Mouse (Mus musculus) myocyte (in vitro differentiated cells): ENCODE data around the gene Rexo1. TPM values are rescaled to one million over a fixed set of nuclear protein-coding genes. Genes with fewer than 3 reads are reported as not detected.

Source experiments
- H3K27me3 ChIP-seq: one replicate; pipeline ENCODE4 v1.6.1; 2011; ENCODE audit not compliant: control insufficient read depth, insufficient read depth, insufficient read length
- H3K36me3 ChIP-seq: one replicate; pipeline ENCODE4 v1.6.1; 2011; ENCODE audit not compliant: control insufficient read depth, insufficient read depth
- H3K4me2 ChIP-seq: one replicate; pipeline ENCODE4 v1.6.1; 2011; ENCODE audit warnings: low read depth, control low read depth
- H3K4me3 ChIP-seq: one replicate; pipeline ENCODE4 v1.5.1; 2011; ENCODE audit warnings: mild to moderate bottlenecking, control low read depth, moderate library complexity
- H3K79me2 ChIP-seq: one replicate; pipeline ENCODE4 v1.6.1; 2011; ENCODE audit not compliant: control insufficient read depth, insufficient read depth
- H3ac ChIP-seq: one replicate; pipeline ENCODE4 v1.6.1; 2011; ENCODE audit not compliant: control insufficient read depth, insufficient read length
- CEBPB ChIP-seq: IDR thresholded peaks from 2 replicates; pipeline ENCODE4 v1.6.1; 2011; ENCODE audit warnings: mild to moderate bottlenecking, moderate library complexity; ENCODE audit not compliant: poor library complexity, insufficient read depth, severe bottlenecking
- E2F4 ChIP-seq: IDR thresholded peaks from one replicate; pipeline ENCODE4 v1.6.1; 2011; ENCODE audit warnings: mild to moderate bottlenecking, control low read depth, moderate library complexity; ENCODE audit not compliant: insufficient read depth
- MAX ChIP-seq: IDR thresholded peaks from one replicate; pipeline ENCODE4 v1.6.1; 2011; ENCODE audit warnings: low read depth, mild to moderate bottlenecking, control low read depth
- MYOD1 ChIP-seq, 3 experiments: IDR thresholded peaks; one replicate each; pipeline ENCODE4 v1.6.1; 2011; ENCODE audit warnings: control low read depth in 2 of 3, low read depth in 2 of 3, mild to moderate bottlenecking in 2 of 3, moderate library complexity in 1 of 3; ENCODE audit not compliant: insufficient read length in 2 of 3, control insufficient read depth in 1 of 3
- MYOG ChIP-seq, 3 experiments: IDR thresholded peaks; one replicate each; pipeline ENCODE4 v1.6.1; 2011; ENCODE audit warnings: control low read depth in 2 of 3, low read depth in 2 of 3, mild to moderate bottlenecking in 2 of 3; ENCODE audit not compliant: insufficient read length in 2 of 3, control insufficient read depth in 1 of 3, insufficient read depth in 1 of 3
- POLR2A ChIP-seq: IDR thresholded peaks from one replicate; pipeline ENCODE4 v1.6.1; 2011; ENCODE audit warnings: low read depth, mild to moderate bottlenecking, control low read depth, moderate library complexity; ENCODE audit not compliant: insufficient read length
- POLR2AphosphoS2 ChIP-seq: IDR thresholded peaks from one replicate; pipeline ENCODE4 v1.6.1; 2011; ENCODE audit warnings: low read depth, control low read depth; ENCODE audit not compliant: insufficient read length
- REST ChIP-seq: IDR thresholded peaks from one replicate; pipeline ENCODE4 v1.6.1; 2011; ENCODE audit warnings: mild to moderate bottlenecking, control low read depth, moderate library complexity; ENCODE audit not compliant: insufficient read depth, insufficient read length
- SRF ChIP-seq: IDR thresholded peaks from one replicate; pipeline ENCODE4 v1.6.1; 2011; ENCODE audit warnings: low read depth; ENCODE audit not compliant: control insufficient read depth, insufficient read length
- TCF12 ChIP-seq: IDR thresholded peaks from one replicate; pipeline ENCODE4 v1.6.1; 2011; ENCODE audit warnings: mild to moderate bottlenecking, control low read depth; ENCODE audit not compliant: poor library complexity, insufficient read depth, severe bottlenecking
- TCF3 ChIP-seq: IDR thresholded peaks from one replicate; pipeline ENCODE4 v1.6.1; 2011; ENCODE audit warnings: low read depth, control low read depth; ENCODE audit not compliant: insufficient read length
- USF1 ChIP-seq: IDR thresholded peaks from one replicate; pipeline ENCODE4 v1.6.1; 2011; ENCODE audit warnings: low read depth, mild to moderate bottlenecking, control low read depth, moderate library complexity
- polyA plus RNA-seq: library from polyadenylated mRNA; unstranded; fragments of >200 nt; fragmentation: generic; extraction: Trizol; gene quantifications from one replicate; pipeline ENCODE4 v1.2.1, GENCODE M21; 2012; ENCODE audit warnings: missing spikeins

Rexo1 gene
- polyA plus RNA-seq, 1 experiment = 18.8 TPM

DNA sequence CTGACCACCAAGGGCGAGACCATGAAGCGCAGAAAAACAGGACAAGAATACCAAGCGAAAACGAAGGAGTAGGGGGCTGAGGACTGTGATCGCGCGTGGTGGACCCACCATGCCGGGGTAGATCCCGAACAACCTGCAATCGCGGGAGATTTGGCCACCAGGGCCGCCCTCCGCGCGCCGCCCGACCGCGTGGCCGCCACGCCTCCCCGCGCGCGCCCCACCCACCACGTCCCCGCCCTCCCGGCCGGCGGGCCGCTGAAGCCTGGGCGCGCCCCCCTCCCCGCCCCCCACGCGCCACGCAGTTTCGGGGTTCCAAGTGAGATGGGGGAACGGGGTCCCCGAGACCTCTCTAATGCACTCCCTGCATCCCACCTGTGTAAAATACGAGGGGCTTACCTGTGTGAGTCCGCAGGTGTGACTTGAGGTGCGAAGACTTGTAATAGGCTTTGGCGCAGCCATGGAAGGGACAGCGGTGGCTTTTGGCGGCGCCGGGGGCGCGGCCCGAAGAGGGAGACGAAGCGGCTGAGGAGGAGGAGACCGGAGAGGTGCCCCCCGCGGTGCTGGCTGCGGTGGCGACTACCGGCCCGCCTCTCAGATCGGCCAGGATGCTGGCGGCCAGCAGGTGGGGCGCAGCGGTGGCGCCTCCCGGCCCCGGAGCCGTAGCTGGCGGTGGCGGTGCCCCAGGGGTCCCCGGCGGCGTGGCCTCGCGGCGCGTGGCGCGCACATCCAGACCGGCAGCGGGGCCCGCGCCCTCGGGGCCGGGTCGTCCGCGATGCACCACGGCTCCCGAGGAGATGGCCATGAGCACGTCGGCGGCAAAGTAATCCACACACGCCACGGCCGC lies 15.2 kb upstream of the Rexo1 start:
- Histone ChIP-seq H3ac (peak overlapping the region; percentile 30), H3K4me3 (peak overlapping the region; percentile 66), H3K36me3 (no peaks in the 10 kb centered on the region), H3K27me3 (no peaks in the 10 kb centered on the region), H3K4me2 (peak overlapping the region; percentile 98), H3K79me2 (peaks cover 46% of the 10 kb centered on the region)
- TF ChIP-seq MYOG (IDR thresholded peaks at IDR 0.05; ENCODE audit: control insufficient read depth in 1 of 3, insufficient read depth in 1 of 3, insufficient read length in 2 of 3, low read depth in 2 of 3) = no peak
- peak in 1 of 3 experiments; percentile 12 for TF ChIP-seq MYOD1 (IDR thresholded peaks at IDR 0.05; ENCODE audit: control insufficient read depth in 1 of 3, insufficient read length in 2 of 3, low read depth in 2 of 3)

DNA sequence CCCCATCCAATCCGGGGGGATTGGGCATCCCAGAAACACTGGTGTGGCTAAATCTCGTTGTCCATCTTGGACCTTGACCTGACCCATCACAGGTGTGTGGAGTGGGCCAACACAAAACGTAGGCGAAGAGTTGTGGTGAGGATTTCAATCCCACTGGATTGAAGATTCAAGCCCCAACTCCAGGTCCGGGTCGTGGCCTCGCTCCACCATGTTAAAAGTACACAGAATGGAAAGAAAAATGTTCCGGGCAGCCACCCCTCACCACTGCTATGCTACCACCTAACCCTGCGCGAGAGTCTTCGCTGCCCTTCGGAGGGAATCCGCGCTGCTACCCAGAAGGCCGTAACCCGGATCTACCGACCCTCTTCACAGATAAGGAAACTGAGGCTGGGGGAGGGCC lies 14.6 kb upstream of the Rexo1 start:
- H3ac ChIP-seq = peak overlapping the region; percentile 30
- TF ChIP-seq SRF (no peak), TCF3 (no peak), MYOD1 (IDR thresholded peaks at IDR 0.05; ENCODE audit: control insufficient read depth in 1 of 3, insufficient read length in 2 of 3, low read depth in 2 of 3) (no peak), CEBPB (no peak), USF1 (no peak), POLR2AphosphoS2 (no peak), TCF12 (no peak), POLR2A (no peak)

DNA sequence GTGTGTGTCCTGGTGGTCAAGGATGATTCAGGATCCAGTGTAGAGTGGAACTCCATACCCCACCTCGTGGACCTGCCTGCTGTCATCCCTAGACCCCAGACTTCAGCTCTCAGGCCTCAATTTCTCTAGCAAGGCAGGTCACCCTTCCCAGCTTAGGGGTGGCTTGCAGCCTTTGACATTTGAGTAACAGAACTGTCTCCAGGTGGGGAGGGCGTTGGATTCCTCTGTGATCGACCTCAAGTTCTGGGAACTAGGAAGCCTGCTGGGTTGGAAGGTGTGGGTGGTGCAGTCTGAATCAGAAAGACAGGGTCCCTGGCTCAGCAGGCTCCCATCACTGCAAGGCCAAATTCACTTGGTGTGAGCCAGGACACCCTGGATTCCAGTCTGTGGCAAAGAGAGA lies 13.5 kb upstream of the Rexo1 start:
- Histone ChIP-seq H3K4me3 (no peak overlapping the region), H3K4me2 (no peak overlapping the region), H3K36me3 (no peaks in the 10 kb centered on the region), H3K27me3 (no peaks in the 10 kb centered on the region), H3ac (no peak overlapping the region), H3K79me2 (peaks cover 57% of the 10 kb centered on the region)
- TF ChIP-seq USF1 = no peak
- TF ChIP-seq POLR2A = no peak
- no peak for TF ChIP-seq CEBPB
- no peak for TF ChIP-seq POLR2AphosphoS2
- no peak for TF ChIP-seq REST
- no peak for TF ChIP-seq MAX

More for the DNA sequence above, 14.6 kb upstream of the Rexo1 start:
- Histone ChIP-seq H3K4me2 (peak overlapping the region; percentile 89), H3K79me2 (peaks cover 51% of the 10 kb centered on the region), H3K36me3 (no peaks in the 10 kb centered on the region), H3K4me3 (peak overlapping the region; percentile 66), H3K27me3 (no peaks in the 10 kb centered on the region)

DNA sequence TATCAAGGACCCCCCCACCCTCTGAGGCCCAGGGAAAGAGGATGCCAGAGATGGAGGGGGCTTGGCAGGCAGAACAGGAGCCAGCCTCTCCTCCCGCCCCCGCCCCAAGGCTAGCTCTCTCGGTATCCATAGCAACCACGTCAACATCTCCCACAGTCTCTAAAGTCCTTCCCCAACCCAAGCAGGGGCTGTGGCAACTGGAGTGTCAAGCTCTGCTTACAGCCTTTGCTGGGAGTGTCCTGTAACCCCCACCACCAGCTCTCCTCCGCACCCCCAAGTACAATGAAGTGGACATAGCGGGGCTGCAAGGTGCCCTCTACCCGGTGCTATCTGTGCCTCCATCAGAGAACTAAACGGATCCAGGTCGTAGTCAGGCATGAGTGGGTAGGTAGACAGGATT lies 12.6 kb upstream of the Rexo1 start:
- Histone ChIP-seq H3K27me3 (no peaks in the 10 kb centered on the region), H3K4me2 (no peak overlapping the region), H3ac (no peak overlapping the region), H3K79me2 (peaks cover 62% of the 10 kb centered on the region), H3K36me3 (no peaks in the 10 kb centered on the region), H3K4me3 (no peak overlapping the region)
- TF ChIP-seq POLR2AphosphoS2 = no peak

DNA sequence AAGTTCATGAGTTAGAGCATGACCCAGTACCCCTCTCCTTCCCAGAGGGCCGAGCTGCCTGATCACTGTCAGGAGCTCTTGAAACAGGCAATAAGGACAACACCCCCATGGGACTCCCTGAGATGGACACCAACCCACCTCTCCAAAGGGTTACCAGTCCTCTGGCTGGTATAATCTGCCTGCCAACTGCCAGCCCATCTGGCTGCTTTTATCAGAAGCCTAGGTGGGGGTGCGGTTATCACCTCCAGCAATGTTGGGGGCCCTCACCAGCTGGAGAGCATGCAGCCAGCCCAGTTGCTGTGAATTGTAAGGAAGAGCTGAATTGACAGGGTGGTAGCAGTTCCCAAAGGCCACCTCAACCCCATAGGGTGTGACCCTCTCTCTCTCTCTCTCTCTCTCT lies 11.1 kb upstream of the Rexo1 start:
- H3K79me2 ChIP-seq = peaks cover 62% of the 10 kb centered on the region
- H3K4me3 ChIP-seq = no peak overlapping the region
- H3K27me3 ChIP-seq = no peaks in the 10 kb centered on the region
- no peaks in the 10 kb centered on the region for H3K36me3 ChIP-seq
- no peak for TF ChIP-seq MYOD1 (IDR thresholded peaks at IDR 0.05; ENCODE audit: control insufficient read depth in 1 of 3, insufficient read length in 2 of 3, low read depth in 2 of 3)
- TF ChIP-seq REST = no peak
- no peak for TF ChIP-seq TCF12
- no peak for TF ChIP-seq MYOG (IDR thresholded peaks at IDR 0.05; ENCODE audit: control insufficient read depth in 1 of 3, insufficient read depth in 1 of 3, insufficient read length in 2 of 3, low read depth in 2 of 3)
- TF ChIP-seq POLR2AphosphoS2 = no peak
- TF ChIP-seq TCF3 = no peak
- TF ChIP-seq MAX = no peak
- no peak for TF ChIP-seq USF1
- TF ChIP-seq E2F4 = no peak
- no peak for TF ChIP-seq SRF
- TF ChIP-seq CEBPB = no peak
- no peak for TF ChIP-seq POLR2A
- no peak overlapping the region for H3K4me2 ChIP-seq
- no peak overlapping the region for H3ac ChIP-seq
